Mouse (Mus musculus) T-cell, adult 2 months (primary cell): ENCODE data around the gene B4galnt2.
"Not testable (repeated sequence)": the region's sequence is repeated elsewhere in the genome, so short reads cannot be mapped to it uniquely, and the experiment has no call there.

Experiments used
- DNase-seq: peaks from one replicate; pipeline ENCODE4 v3.0.0; 2022; ENCODE audit warnings: low spot score

Gene B4galnt2

DNA sequence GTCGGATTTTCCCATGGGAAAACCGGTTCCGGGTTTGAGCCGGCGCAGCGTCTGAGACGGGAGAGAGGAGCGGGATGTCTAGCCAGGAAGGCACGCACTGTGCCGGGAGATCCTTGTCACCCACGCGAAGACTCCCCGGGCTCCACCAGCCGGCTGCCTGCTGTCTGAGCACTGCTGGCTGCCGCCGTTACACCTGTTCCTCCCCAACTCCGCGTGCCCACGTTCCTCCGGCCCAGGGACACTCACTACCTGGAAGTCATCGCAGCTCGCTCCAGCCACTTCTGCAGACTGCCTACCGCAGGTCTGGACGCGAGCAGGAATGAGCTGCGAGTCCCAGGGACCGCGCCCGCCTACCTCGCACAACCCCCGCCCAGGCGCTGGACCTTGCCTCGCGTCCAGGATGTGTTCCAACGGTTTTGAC lies at the start of gene B4galnt2:
B4galnt2 (minus strand) TSS at position 321 of the 421 bp plus-strand sequence.
- DNase-seq = peak; percentile 6

DNA sequence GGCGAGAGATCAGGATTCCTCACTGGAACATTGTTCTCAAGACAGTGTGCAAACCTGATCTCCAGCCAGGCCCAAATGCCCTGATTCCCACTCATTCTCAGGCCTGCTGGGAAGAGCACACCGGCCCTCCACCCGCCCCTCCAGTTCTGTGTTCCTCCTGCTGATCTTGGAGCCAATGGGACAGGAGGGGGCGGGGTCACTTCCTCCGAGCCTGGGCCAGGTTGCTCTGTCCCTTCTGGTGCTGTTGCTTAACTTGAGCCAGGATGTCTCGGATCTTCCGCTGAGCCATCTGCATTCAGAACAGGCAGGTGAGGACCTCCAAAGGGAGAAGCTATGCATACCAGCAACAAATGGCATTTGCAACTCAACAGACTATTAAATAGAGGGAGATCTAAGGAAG lies 48.6 kb upstream of the B4galnt2 start:
- no peak for DNase-seq

DNA sequence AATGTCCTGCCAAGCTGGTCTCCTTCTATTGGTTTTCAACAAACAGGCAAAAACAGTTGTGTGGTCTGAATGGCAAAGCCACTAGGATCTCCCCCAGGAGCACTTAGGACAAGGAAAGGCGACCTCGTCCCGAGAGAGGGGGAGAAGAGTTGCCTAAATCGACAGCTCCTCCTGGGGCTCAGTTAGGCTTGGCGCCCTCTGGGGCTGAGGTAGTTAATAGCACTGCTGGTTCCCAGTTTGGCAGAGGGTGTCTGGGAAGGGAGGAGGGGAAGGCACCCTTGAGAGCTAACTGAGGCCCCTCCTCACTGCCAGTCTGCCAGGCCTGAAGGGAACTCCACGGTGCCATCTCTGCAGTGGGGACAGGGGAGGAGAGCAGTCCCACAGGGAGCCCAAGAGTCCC lies 44.5 kb upstream of the B4galnt2 start:
- DNase-seq = no peak

DNA sequence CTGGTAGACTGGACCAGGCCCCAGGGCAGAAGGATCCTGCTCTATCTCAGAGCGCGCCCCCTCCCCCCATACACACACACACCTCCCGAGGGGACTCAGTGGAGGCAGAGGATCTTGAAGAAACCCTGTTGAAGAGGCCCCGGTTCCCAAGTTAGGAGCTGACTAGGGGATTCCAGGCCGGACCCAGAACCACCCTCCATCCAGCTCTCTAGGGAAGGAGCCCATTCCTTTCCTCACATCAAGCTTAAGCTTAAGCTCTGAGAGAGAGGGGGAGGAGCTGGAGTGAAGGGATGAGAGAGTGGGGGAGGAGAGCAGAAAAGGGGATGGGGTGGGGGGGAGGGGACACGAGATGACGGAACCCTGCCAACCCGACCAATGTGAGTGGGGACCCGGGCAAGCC lies 43.6 kb upstream of the B4galnt2 start:
- DNase-seq = no peak

DNA sequence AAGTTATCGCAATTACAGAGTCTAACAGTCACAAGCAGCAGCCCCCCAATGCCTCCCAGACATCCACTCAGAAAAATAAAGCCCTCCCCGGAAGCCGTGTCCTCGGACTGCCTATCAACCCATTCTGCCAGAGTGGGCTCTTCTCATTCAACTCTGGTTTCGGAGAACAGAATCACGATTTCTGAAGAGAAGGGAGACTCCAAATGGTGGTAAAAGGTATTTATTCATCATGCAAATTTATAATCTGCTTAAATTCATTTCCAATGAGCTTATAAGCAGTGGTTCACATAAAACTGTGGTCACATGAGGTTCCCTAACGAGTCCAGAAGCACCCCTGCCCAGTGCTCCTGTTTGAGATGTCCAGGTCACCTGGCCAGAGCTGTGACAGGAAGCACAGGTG lies 42.7 kb upstream of the B4galnt2 start:
- DNase-seq = no peak

GRCm38 (mm10) chr11:95953313-95953712 lies 38.6 kb upstream of the B4galnt2 start:
- DNase-seq = no peak

- DNase-seq = no peak
Measured at GRCm38 (mm10) chr11:95945838-95946472, 31.3 kb upstream of the B4galnt2 start.

DNA sequence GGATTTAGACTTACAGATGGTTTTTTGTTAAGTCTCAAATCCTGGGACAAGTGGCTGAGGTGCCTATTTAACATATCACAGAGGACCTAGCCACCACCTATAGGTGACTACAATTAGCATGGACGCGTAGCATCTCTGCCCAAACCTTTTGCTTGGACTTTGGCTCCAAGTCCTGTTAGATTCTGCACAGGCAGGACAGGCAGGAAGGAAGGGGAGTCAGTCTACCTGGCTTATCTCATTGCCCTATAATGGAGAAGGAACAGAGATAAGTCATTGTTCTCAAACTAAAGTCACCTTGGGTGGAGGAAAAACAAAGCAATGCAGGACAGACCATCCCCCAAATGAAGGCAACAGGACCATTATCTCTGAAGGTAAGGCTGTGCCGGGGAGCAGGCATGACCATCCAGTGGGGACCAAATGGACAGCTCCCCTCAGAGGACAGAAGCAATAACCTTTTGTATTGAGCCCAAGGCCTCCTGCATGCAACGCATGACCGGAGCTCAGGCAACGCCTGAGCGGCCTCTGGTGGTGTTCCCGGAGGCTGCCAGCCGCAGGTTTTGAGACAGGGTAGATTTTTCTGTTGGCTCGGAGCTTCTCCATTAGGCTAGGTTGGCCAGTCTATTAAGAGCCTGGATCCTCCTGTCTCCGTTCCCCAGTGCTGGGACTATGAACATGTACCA lies 25.3 kb upstream of the B4galnt2 start:
- no peak for DNase-seq

GRCm38 (mm10) chr11:95936409-95936808 lies 21.7 kb upstream of the B4galnt2 start:
- DNase-seq = no peak

GRCm38 (mm10) chr11:95932168-95932567 lies 17.5 kb upstream of the B4galnt2 start:
- DNase-seq = not testable (repeated sequence)

DNA sequence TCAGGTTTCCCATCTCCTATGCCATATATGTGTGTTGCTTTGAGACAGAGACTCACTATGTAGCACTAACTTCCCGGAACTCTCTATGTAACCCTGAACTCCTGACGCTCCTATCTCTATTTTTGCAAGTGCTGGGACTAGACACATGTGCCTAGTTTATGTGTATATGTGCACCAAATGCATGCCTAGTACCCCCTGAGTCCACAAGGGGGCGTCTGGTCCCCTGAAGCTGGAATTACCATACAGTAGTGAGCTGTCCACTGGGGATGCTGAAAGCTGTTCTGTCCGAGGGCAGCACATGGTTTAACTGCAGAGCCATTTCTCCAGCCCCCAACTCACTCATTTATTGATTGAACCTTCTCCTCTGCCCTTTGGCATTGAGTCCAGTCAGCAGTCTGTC lies 11.7 kb upstream of the B4galnt2 start:
- no peak for DNase-seq

- DNase-seq = no peak
Measured at GRCm38 (mm10) chr11:95925976-95926375, 11.3 kb upstream of the B4galnt2 start.

DNA sequence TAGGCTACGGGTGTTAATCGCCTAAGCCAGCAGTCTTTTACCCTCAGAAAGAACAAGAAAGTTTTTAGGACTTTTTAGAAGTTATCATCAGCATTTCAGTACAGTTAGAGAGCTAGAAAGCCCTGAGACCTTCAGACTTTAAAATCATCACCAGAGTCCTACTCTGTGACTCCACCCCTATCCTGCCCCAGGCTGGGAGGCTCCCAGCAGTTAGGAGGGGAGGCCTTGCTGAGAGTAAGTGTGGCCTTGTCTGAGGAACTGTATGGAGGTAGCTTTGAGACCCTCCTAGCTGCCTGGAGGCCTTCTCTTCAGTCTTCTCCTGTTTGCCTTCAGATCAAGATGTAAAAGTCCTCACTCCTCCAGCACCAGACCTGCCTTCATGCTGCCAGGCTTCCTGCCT lies 9.5 kb upstream of the B4galnt2 start:
- no peak for DNase-seq

DNA sequence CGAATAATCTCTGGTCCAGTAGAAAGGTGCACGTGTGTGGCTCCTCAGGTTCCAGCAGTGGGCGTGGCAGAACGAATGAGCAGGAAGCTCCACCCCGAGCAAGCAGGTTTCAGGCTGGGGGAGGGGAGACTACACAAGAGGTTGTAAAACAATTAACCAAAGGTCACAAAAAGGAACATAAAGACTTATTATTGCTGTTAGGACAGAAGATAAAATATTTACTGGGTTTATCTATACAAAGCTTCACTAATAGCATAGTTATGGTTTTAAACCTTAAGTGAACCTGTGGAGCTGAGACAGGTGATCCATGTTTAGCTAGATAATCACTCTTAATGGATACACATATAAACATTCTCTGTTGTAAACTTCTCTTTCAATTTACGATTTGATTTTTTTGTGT lies 8.8 kb upstream of the B4galnt2 start:
- DNase-seq = not testable (repeated sequence)

DNA sequence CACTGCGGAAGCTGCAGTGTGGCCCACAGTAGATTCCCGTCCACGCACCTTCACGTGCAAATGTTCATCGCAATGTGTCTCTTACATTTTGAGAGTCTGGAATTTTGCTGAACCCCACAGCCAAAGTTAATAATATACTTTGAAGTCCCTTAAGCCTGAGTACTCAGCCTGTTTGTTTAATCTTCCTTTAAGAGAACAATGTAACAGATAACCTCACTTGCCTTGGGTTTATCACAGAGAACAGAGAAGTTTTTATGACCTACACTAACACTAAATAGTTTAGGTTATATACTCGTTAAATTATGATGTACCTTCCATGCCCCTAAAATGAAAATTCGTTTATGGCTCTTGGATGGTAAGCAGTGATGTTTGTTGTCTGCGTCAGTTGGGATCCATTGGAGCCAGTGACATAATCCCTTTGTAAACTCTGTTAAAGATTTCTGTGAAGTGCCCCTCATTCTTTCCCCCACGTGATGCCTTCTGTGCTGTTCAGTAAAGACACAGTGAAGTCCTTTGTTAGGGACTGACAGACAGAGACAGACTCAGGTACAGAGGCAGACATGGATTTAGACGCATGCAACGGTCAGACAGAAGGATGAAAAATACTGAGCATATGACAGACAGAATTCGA lies 7.4 kb upstream of the B4galnt2 start:
- no peak for DNase-seq

- no peak for DNase-seq
Measured at GRCm38 (mm10) chr11:95916426-95916825, 1.7 kb upstream of the B4galnt2 start.

GRCm38 (mm10) chr11:95915006-95915710 lies 467 bp upstream of the B4galnt2 start:
- no peak for DNase-seq

- DNase-seq = no peak
Measured at GRCm38 (mm10) chr11:95913959-95914566, 628 bp downstream of the B4galnt2 start.

GRCm38 (mm10) chr11:95911579-95911978 lies 3.1 kb downstream of the B4galnt2 start:
- no peak for DNase-seq

GRCm38 (mm10) chr11:95907805-95908524 lies 6.7 kb downstream of the B4galnt2 start:
- peak; percentile 8 for DNase-seq

- no peak for DNase-seq
Measured at GRCm38 (mm10) chr11:95904290-95904689, 10.4 kb downstream of the B4galnt2 start.
